Mouse (Mus musculus) bone marrow, adult 2 months (tissue): ENCODE results near the gene Cnn2.

Experiments used
- CTCF ChIP-seq: fragments of 200-500 bp; IDR thresholded peaks from 2 replicates; pipeline ENCODE4 v1.5.1; 2011; ENCODE audit warnings: low read length, control low read depth; ENCODE audit not compliant: control insufficient read depth, insufficient read depth
- POLR2A ChIP-seq: fragments of 200-500 bp; IDR thresholded peaks from 2 replicates; pipeline ENCODE4 v1.6.1; 2011; ENCODE audit warnings: low read depth, mild to moderate bottlenecking, control low read depth, low read length, borderline replicate concordance; ENCODE audit not compliant: control insufficient read depth

- TF ChIP-seq CTCF: no peak
- no peak for TF ChIP-seq POLR2A
These were observed 40.1 kb downstream of the Cnn2 start for GRCm38 (mm10) chr10:80028521-80028846.
